ENCODE assay signal across 7 mouse cellular contexts in the genomic region with DNA sequence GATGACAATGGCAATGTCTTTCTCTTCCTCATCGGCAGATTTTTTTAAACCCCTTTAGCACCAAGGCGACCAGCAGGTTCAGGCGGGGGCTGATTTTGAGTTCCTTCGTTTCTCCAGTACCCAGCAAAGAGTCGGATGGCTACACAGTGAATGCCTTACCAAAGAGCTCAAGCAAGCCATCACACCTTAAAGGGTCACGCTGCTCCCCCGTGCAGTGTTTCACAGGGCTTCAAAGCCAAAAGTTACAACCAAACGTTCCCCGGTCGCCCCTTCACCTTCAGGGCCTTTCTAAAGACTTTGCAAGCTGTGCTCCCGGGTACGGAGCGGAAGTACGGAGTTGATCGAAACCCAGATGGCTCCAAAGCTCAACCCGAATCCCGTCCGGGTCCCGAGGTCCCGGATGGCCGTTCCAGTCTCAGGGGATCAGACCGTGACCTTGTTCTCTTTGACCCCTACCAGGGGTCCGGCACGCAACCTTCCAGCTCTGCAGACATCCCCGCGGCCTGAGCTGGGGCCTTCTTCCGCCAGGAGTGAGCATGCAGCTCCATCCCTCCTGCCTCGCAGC. TPM values are rescaled to one million over a fixed set of nuclear protein-coding genes. Genes with fewer than 3 reads are reported as not detected.
DNase-seq lines count a peak whose midpoint lies in the region; ATAC-seq and TF ChIP-seq lines count a peak whose summit lies in the region.

No protein-coding gene starts in this region.

- peak overlapping the region; percentile 85 for H3K27ac ChIP-seq in testis, adult 2 months (ENCODE audit: control insufficient read depth, insufficient read depth, low read depth, low read length)
- peak overlapping the region; percentile 88 for H3K27ac ChIP-seq in embryonic facial prominence, embryonic 15.5 days (replicated peaks)
- peak overlapping the region; percentile 94 for H3K27ac ChIP-seq in intestine, postnatal 0 days (ENCODE audit: low read depth, low read length)
- H3K27ac ChIP-seq in neural tube, embryonic 13.5 days (replicated peaks) = peak overlapping the region; percentile 97

- H3K4me1 ChIP-seq in testis, adult 2 months (ENCODE audit: control insufficient read depth, insufficient read depth, low read length) = no peaks in the 10 kb centered on the region; the same call in 1 of the 2 replicates
- H3K4me1 ChIP-seq in embryonic facial prominence, embryonic 15.5 days = peaks cover 26% of the 10 kb centered on the region
- H3K4me1 ChIP-seq in intestine, postnatal 0 days (replicated peaks; ENCODE audit: control insufficient read depth, insufficient read depth, low read length) = peaks cover 9% of the 10 kb centered on the region; the same call in 1 of the 2 replicates
- H3K4me1 ChIP-seq in neural tube, embryonic 13.5 days (replicated peaks) = peaks cover 49% of the 10 kb centered on the region

- DNase-seq in testis, postnatal 14 days (ENCODE audit: low spot score) = no peak
- DNase-seq in thymus, postnatal 10 days (ENCODE audit: low spot score in 2 of 2) = no peak
- DNase-seq in testis, postnatal 10 days (ENCODE audit: low spot score) = no peak

- no peak for TF ChIP-seq CTCF in testis, adult 2 months (IDR thresholded peaks at IDR 0.05; ENCODE audit: control insufficient read depth, insufficient read depth, insufficient replicate concordance, low read depth, low read length)
- TF ChIP-seq CTCF in intestine, postnatal 0 days (IDR thresholded peaks at IDR 0.05; ENCODE audit: low read depth) = no peak

- TF ChIP-seq POLR2A in testis, adult 2 months (IDR thresholded peaks at IDR 0.05; ENCODE audit: control insufficient read depth, low read depth, low read length) = no peak

- H3K27me3 ChIP-seq in testis, adult 2 months (ENCODE audit: control insufficient read depth, insufficient read depth, low read length) = no peaks in the 10 kb centered on the region
- no peaks in the 10 kb centered on the region for H3K27me3 ChIP-seq in embryonic facial prominence, embryonic 15.5 days
- no peaks in the 10 kb centered on the region for H3K27me3 ChIP-seq in intestine, postnatal 0 days (replicated peaks; ENCODE audit: control insufficient read depth, insufficient read depth, low read length)
- no peaks in the 10 kb centered on the region for H3K27me3 ChIP-seq in neural tube, embryonic 13.5 days

- ATAC-seq in embryonic facial prominence, embryonic 15.5 days (ENCODE audit: insufficient number of reproducible peaks, low FRiP score, low TSS enrichment, low read depth) = no peak; the same call in none of the 2 replicates
- ATAC-seq in intestine, postnatal 0 days = peak; percentile 57
- no peak; the same call in 1 of the 2 replicates for ATAC-seq in neural tube, embryonic 13.5 days (ENCODE audit: low read depth)

- peak overlapping the region; percentile 94 for H3K4me3 ChIP-seq in testis, adult 2 months (ENCODE audit: control insufficient read depth, low read depth, low read length)
- H3K4me3 ChIP-seq in embryonic facial prominence, embryonic 15.5 days (replicated peaks) = peak overlapping the region; percentile 80
- peak overlapping the region; percentile 98 for H3K4me3 ChIP-seq in intestine, postnatal 0 days (ENCODE audit: low read depth, low read length)
- H3K4me3 ChIP-seq in neural tube, embryonic 13.5 days = peak overlapping the region; percentile 90

- peak overlapping the region; percentile 49 for H3K4me2 ChIP-seq in embryonic facial prominence, embryonic 15.5 days (replicated peaks)
- peak overlapping the region; percentile 75 for H3K4me2 ChIP-seq in intestine, postnatal 0 days (replicated peaks; ENCODE audit: low read depth)
- H3K4me2 ChIP-seq in neural tube, embryonic 13.5 days = peak overlapping the region; percentile 67

- WGBS in embryonic facial prominence, embryonic 15.5 days = 0% methylated on average over 28 of the region's 28 CpGs
- 0% methylated on average over 28 of the region's 28 CpGs for WGBS in intestine, postnatal 0 days
- WGBS in neural tube, embryonic 13.5 days = under 1% methylated on average over 28 of the region's 28 CpGs

- no peaks in the 10 kb centered on the region for H3K9me3 ChIP-seq in embryonic facial prominence, embryonic 15.5 days (replicated peaks)
- H3K9me3 ChIP-seq in intestine, postnatal 0 days (ENCODE audit: control insufficient read depth) = no peaks in the 10 kb centered on the region
- no peaks in the 10 kb centered on the region for H3K9me3 ChIP-seq in neural tube, embryonic 13.5 days

- H3K36me3 ChIP-seq in testis, adult 2 months (ENCODE audit: control insufficient read depth, insufficient read depth, low read length) = no peaks in the 10 kb centered on the region
- no peaks in the 10 kb centered on the region; the same call in 1 of the 2 replicates for H3K36me3 ChIP-seq in embryonic facial prominence, embryonic 15.5 days
- H3K36me3 ChIP-seq in intestine, postnatal 0 days (ENCODE audit: control insufficient read depth, insufficient read depth) = peaks cover 7% of the 10 kb centered on the region; the same call in 1 of the 2 replicates
- peaks cover 4% of the 10 kb centered on the region; the same call in 1 of the 2 replicates for H3K36me3 ChIP-seq in neural tube, embryonic 13.5 days

- peak overlapping the region; percentile 94 for H3K9ac ChIP-seq in embryonic facial prominence, embryonic 15.5 days
- peak overlapping the region; percentile 99 for H3K9ac ChIP-seq in intestine, postnatal 0 days (ENCODE audit: low read depth, low read length)
- peak overlapping the region; percentile 97 for H3K9ac ChIP-seq in neural tube, embryonic 13.5 days

RNA-seq across cellular contexts. Expression of gene Atp5c1, which starts 0.5 kb away (rescaled TPM):
- 154 and 178 TPM in 2 replicates for polyA plus RNA-seq in testis, adult 2 months (2012; rRNA removed)
- 493 and 513 TPM in 2 replicates for polyA plus RNA-seq in embryonic facial prominence, embryonic 15.5 days (2015; fragmentation: Nextera tagmentation; extraction: Ambion mirVana)
- polyA plus RNA-seq in intestine, postnatal 0 days (2015; fragmentation: Nextera tagmentation; extraction: Ambion mirVana) = 970 and 993 TPM in 2 replicates
- 532 and 575 TPM in 2 replicates for polyA plus RNA-seq in neural tube, embryonic 13.5 days (2015; fragmentation: Nextera tagmentation; extraction: Ambion mirVana)

RNA-seq across cellular contexts. Expression of gene Kin, which starts 0.6 kb away (rescaled TPM):
- 1.7 and 2.0 TPM in 2 replicates for polyA plus RNA-seq in testis, adult 2 months (2012; rRNA removed)
- polyA plus RNA-seq in embryonic facial prominence, embryonic 15.5 days (2015; fragmentation: Nextera tagmentation; extraction: Ambion mirVana) = 28.3 and 28.6 TPM in 2 replicates
- 18.3 and 21.0 TPM in 2 replicates for polyA plus RNA-seq in intestine, postnatal 0 days (2015; fragmentation: Nextera tagmentation; extraction: Ambion mirVana)
- 34.4 and 36.9 TPM in 2 replicates for polyA plus RNA-seq in neural tube, embryonic 13.5 days (2015; fragmentation: Nextera tagmentation; extraction: Ambion mirVana)

RNA-seq across cellular contexts. Expression of gene Taf3, which starts 31.4 kb away (rescaled TPM):
- 9.1 and 10.5 TPM in 2 replicates for polyA plus RNA-seq in testis, adult 2 months (2012; rRNA removed)
- 12.9 and 13.0 TPM in 2 replicates for polyA plus RNA-seq in embryonic facial prominence, embryonic 15.5 days (2015; fragmentation: Nextera tagmentation; extraction: Ambion mirVana)
- polyA plus RNA-seq in intestine, postnatal 0 days (2015; fragmentation: Nextera tagmentation; extraction: Ambion mirVana) = 5.1 and 5.8 TPM in 2 replicates
- polyA plus RNA-seq in neural tube, embryonic 13.5 days (2015; fragmentation: Nextera tagmentation; extraction: Ambion mirVana) = 14.2 and 14.6 TPM in 2 replicates

RNA-seq across cellular contexts. Expression of gene Itih2, which starts 51.4 kb away (rescaled TPM):
- 6.1 and 7.9 TPM in 2 replicates for polyA plus RNA-seq in testis, adult 2 months (2012; rRNA removed)
- polyA plus RNA-seq in embryonic facial prominence, embryonic 15.5 days (2015; fragmentation: Nextera tagmentation; extraction: Ambion mirVana) = 0.22 and 0.51 TPM in 2 replicates
- polyA plus RNA-seq in intestine, postnatal 0 days (2015; fragmentation: Nextera tagmentation; extraction: Ambion mirVana) = 0.10 and 0.37 TPM in 2 replicates
- polyA plus RNA-seq in neural tube, embryonic 13.5 days (2015; fragmentation: Nextera tagmentation; extraction: Ambion mirVana) = 2.0 and 2.2 TPM in 2 replicates
